Mouse (Mus musculus) regulatory T cell (primary cell): Measurements from ENCODE around the gene Scn1a.

Experiments
- in situ Hi-C: fragments of 300-600 bp; cut with MboI, MseI; formaldehyde crosslinking; loops from one replicate; pipeline ENCODE4 v1.15.1; 2025; ENCODE audit warnings: high pct_unique_total_duplicates

Gene Scn1a

DNA sequence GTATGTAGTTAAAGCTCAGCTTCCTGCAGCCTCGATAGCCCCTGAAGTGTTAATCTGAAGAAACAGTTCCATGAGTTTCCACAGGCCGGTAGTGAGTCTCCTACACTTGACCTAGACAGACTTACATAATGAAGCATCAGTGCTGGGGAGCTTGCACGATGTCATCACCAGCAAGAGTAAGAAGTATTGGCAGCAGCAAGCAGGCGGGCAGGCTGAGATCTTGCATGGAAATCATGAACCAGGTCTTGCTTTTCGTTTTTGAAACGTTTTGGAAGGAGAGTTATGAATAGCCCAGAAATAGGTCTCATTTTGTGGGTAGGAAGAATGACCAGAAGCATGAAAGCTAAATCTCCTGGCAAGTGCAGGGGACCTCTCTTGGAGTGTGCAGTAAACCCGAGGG is at the start of gene Scn1a:
Gene Scn1a (minus strand): TSS at position 130 of the 400 bp plus-strand sequence.
- in situ Hi-C loops, result no loop called here

DNA sequence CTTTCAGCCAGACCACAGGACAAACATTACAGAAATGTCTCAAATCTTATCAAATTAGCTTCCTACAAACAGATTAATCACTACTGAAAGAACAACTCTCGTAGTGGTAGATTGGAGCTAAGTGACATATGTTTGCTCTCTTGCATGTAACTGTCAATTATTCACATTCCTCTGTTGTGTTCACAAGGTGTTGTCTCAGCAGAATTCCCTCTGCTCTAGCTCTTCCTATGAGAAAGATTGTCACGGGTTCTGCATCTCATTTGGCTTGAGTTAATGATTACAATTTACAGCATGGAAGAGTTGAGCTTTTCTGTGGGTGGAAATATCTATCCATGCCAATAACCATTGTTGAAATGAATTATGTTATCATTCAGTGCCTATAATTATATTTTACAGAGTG is 37.8 kb upstream of the Scn1a start:
- in situ Hi-C loops, result no loop called here

DNA sequence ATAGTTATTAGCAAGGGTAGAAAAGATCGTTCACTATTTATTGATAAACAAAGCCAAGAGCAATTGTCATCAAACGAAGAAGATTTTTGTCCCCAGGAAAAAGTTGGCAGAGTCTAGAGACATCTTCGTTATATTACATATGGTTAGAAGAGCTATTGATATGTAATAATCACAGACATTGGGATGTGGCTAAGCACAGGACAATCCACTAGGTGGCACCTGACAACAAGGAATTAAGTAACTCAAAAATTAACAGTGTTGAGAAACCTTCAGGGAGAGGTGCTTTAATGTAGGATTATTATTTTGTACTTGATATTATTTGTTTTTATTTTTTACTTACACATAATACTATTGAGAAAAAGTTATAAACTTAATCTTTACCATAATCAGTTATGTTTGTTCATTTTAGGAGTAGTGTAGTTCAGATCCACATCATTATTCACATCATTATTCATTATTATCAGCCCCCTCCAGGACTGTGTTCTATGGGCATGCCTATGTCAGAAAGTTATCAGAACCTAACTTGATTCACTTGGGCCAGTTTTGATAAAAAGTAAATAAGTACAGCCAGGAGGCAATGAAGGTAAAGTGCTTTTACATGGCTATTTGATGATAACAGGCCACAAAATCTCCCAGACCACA is 32.7 kb upstream of the Scn1a start:
- in situ Hi-C loops, result no loop called here

DNA sequence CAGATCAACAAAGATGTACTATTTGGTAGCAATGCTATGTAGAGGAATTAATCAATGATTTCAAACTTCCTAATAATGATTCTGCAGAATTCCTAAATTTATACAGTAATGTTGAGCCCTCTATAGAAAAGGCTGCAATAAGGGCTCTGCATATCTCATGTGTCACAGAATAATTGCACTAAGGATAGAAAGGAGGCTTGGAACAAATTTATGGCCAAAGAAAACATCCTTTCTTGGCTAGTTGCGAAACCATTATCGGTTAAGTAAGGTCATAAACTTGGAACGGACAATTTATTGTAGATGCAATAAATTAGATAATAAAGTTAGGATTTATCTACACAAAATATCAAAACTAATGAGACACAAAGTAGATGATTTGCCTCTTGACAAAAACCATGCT is 24.8 kb upstream of the Scn1a start:
- in situ Hi-C loops, result no loop called here

DNA sequence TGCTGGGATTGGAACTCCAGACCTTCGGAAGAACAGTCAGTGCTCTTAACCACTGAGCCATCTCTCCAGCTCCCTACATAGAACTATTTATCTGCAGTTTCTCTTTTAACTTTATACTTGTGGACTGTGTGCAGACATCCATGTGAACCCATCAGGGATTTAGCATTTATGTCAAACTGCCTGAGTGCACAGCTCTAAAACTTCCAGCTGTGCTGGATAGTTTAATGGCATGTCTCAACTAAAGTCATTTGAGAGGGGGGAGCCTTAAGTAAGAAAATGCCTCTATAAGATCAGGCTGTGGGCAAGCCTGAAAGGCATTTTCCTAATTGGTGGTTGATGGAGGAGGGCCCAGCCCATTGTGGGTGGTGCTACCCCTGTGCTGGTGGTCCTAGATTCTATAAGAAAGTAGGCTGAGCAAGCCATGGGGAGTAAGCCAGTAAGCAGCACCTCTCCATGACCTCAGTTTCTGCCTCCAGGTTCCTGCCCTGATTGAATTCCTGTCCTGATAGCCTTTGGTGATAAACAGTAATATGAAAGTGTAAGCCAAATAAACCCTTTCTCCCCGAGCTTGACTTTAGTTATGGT is 24.3 kb upstream of the Scn1a start:
- in situ Hi-C loops, result no loop called here

DNA sequence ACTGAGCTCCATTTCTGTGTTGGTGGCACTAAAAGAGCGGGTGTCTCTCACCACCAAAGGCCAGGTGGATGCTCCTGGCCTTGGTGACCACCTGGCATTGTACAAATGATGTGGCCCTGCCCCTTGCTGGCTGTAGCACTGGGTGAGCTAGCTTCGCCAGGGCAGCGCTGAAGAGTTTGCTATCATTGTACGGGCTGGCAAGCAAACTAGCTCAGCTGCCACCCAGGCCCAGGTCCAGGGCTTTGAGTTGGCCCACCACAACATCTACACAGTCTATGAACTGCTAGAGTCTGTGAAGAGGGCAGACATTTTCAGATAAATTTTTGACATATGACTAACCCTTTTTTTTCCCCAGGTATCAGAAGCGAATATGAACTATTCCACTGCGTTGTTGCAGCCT is 23.3 kb upstream of the Scn1a start:
- in situ Hi-C loops, result no loop called here

DNA sequence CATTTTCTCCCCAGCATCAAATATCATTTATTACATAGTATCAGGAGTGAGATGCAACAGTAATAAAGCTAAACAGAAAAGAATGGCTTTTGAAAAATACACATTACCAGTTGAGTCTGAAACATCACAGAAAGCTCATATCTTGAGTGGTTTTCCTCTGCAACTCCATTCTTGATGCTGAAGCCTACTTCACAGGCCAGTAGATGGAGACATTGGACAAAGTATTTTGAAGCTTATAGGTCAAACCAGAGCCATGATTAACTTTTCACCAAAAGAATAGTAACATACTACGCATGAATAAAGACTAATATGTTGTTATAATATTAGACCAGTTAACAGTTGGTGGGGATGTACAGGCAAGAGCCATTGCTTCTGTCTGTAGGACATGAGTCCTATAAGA is 21.8 kb upstream of the Scn1a start:
- in situ Hi-C loops, result no loop called here

DNA sequence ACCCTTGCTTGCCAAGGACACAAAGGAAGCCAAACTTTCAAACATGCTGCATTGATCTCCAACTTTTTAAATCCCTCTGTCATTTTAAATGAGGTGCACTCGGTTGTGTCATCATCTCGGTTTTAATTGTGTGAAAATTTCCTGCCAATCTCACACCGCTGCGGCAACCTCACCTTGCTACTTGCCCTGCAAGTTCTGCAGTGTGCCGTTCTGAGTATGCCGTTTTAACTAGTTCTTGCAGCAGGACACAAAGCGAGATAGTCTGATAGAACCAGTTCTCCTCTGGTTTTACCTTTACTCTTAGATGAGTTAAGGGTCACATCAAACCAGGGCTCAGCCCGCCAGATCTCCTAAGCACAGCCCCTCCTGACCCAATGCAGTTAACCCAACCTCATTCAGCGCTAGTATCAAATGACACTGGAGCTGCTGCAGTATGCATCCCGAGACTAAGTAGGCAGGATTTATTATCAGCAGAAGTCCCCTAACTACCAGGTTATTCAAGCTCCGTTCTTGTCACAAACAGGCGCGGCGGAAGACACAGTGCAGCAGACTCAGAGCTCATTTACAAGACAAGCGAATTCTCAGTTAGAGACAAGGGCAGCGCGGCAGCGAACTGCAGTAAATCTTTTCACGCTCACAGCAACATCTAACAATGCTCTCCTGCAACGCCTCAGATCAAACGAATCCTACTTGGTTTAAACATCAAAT is 722 bp downstream of the Scn1a start:
- in situ Hi-C loops, result no loop called here

DNA sequence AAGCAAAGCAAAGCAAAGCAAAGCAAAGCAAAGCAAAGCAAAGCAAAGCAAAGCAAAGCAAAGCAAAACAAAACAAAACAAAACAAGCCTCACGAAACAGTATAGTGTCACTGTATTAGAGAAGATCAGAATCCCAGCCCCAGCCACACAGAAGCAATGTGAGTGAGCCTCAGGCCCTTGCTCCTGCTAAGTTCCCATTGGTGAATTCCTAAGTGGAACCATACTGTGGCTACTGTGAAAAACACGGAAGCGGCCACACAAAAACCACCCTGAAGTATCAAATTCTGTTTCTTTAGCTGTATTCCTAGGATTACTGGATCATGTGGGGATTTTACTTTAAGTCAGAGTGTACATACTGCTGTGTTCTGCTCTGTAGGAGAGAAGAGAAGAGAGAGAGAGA is 4.4 kb downstream of the Scn1a start:
- in situ Hi-C loops, result no loop called here

DNA sequence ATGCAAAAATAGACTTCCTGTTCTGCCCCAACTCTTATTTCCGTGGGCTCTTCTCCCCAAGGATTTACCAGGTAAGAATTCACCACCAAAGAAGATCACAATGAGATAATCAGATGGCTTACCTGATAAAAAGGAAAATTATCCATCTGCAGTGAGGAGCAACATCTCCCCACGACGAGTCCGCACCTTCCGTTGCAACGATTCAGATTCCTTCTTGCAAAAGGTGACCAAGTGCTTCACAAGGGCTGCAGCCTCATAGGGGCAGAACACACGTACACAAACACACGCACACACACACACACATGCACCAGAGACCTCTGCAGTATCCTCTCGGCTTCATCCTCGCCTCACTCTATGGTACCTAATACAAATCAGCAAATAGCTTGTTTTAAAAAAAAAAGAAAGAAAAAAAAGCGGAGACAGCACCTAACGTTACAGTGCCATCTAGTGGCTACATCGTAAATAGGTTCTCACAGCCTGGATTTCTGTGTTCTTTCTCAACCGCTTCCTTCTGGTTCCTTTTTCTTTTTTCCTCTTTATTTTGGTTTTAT is 30.8 kb downstream of the Scn1a start:
- in situ Hi-C loops, result loop anchor here (5.0 to 25.0 kb wide), 2 partner anchors 618 to 773 kb away; no protein-coding TSS in a partner anchor

DNA sequence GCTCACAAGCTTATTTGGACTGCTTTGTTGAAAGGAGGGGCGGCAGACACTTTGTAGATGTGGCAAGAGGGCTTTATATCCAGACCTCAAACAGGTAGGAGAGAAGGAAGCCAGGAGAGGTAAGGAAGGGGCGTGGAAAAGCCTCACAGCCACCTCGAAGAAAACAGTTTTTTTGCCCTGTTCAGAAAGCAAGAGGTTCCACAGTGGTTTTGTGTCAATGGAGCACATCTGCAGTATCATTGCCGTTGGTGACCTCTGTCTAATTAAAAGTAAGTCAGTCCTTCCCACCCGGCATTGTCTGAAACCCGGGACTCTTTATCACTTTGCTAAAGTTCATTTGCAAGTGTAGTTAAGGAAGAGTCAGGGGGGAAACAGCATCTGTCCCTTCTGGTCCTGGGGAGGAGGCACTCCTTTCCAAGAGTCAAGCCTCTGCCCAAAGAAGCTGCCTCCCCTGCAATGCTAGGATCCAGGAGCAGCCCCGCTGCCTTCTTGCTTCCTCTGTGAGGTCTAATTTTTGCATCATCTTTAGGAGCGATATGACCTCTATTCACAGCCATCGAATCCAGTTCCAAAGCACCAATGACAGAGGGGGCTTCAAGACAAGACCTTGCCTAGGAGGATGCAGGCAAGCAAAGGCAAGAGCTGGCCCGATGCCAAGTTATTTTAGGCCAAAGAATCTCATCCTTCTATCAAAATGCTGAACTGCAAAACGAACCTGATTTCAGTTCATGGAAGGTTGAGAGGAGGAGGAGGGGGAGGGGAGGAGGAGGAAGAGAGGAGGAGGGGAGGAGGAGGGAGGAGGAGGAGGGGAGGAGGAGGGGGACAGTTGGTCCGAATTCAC is 31.5 kb downstream of the Scn1a start:
- in situ Hi-C loops, result loop anchor here (5.0 to 25.0 kb wide), 2 partner anchors 617 to 772 kb away; no protein-coding TSS in a partner anchor

DNA sequence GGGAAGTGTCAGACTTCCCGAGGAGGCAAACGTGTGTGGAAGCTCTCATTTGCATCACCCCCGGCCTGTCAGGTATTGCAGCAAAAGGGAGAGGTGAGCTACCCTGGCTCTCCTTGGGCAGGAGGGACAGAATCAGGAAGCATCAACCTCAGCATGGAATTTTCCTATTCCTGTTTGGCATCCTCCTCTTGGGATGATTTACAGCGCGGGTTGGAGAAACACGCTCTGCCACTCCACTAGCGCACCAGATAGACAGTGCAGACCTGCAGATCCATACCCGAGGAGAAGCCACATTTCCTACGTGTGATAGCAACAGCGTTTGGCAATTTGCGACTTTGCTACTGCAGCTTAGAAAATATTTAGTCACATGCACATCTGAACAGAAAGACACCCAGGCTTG is 32.2 kb downstream of the Scn1a start:
- in situ Hi-C loops, result loop anchor here (5.0 to 25.0 kb wide), 2 partner anchors 616 to 771 kb away; no protein-coding TSS in a partner anchor

DNA sequence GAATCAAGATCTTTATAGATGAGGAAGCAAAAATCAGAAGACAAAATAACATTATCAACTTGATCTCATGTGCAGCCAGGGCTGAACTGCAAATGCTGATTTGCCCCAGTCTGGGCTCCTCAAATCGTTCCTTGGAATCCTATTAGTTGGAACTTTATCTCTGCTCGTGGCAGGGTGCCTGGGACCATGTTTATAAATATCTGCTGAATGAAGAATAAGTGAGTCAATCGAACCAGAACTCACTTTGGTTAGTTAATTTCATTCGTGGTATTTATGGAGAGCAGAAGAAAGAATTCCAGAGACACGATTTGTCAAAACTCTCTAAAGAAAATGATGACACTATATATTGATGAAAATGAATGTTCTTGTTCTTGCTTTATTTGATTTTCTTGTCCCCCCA is 48.1 kb downstream of the Scn1a start:
- in situ Hi-C loops, result no loop called here

DNA sequence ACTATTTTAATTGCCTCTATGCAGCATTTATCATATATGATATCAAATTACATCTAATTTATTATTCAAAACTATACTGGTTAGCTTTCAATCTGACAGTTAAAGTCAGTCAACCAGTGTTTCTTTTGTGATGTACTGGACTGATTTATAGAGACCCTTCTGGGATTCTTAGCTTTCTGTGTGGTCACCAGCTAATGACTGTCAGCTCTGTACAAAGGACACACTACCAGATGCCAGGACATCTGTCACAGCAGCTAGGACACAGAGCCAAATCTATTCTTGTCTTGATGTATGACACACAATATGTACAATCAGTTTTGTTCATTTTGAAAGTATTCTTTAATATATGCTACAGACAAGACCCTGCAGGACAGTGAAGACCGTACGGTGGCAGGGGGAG is 72.7 kb downstream of the Scn1a start:
- in situ Hi-C loops, result no loop called here

DNA sequence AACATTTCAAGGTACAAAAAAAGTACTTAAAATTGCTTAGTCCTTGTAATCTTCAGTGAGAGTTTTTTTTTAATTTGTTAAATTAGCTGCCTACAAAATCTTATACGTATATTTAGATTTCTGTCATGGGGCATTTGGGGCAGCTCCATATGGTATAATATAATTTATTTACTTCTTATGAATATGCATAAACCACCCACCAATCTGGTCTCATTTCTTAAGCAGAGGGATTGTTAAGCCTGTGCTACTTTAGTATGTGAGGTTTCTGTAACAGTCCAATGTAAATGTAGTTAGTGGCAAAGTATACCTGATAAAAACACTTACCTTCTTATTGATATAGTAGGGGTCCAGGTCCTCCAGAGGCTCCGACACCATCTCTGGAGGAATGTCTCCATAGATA is 90.0 kb downstream of the Scn1a start:
- in situ Hi-C loops, result no loop called here

DNA sequence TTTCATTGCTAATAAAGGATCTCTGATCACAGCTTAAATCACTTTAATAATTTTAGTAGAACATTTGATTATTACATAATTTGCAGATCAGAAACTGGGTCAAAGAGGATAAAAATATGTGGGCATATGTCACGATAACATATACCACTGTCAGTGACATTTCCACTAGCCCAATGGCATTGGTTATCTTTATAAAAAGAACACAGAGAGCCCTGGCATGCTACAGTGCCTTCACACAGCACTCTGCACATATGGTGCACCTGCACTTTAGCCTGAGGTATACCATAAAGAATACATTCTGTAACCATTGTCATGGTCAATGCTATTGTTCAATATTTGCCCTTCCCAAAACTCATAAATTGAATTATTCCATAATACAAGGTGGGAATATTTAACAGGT is 94.0 kb downstream of the Scn1a start:
- in situ Hi-C loops, result no loop called here

DNA sequence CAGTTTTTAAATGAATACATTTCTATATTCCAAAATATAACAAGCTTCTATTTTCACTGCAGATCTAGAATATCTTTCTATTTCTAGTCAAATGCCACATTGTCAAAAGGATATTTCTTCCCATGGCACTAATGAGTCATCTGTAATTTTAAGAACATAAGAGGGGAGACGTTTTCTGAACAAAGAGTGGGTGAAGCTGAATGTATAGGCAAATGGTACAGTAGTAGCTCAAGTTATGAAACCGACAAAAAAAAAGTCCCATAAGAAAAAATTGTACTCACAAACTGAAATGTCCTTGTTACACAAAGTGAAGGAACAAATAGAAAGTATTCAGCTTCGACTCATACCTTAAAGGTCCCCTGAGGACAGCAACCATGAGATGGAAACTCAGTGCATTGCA is 94.5 kb downstream of the Scn1a start:
- in situ Hi-C loops, result no loop called here

DNA sequence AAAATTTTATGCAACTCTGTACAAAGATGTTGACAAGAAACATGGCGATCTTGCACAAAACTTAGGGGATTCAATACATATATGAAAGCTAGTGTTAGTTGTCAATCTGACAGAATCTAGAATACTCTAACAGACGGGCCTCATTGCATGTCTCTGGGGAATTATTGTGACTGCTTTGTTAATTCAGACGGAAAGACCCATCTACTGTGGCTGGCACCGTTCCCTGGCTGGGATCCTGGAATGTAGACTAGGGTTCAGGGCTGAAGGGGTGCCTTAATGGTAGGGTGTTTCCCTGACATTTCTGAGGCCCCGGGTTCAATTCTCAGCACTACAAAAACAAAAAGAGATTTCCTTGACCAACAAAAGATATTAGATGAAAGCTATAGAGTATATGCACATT is 103.2 kb downstream of the Scn1a start:
- in situ Hi-C loops, result no loop called here

DNA sequence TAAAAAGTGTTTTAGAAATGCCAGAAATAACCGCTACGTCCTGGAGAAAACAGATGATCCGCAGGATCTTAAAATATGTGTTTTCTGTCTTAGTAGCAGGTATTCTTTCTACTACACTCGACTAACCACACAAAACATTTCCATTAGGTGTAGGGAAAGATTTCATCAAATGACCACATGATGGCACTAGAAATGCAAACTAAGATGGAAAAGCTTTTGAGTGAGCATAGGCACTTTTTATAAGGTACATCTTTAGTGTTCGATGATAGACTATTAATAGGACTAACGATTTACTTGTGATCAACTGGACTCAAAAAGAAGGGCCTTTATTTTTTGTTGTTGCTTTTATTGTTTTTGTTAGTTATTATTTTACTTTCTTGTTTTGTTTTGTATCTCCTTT is 104.2 kb downstream of the Scn1a start:
- in situ Hi-C loops, result no loop called here

DNA sequence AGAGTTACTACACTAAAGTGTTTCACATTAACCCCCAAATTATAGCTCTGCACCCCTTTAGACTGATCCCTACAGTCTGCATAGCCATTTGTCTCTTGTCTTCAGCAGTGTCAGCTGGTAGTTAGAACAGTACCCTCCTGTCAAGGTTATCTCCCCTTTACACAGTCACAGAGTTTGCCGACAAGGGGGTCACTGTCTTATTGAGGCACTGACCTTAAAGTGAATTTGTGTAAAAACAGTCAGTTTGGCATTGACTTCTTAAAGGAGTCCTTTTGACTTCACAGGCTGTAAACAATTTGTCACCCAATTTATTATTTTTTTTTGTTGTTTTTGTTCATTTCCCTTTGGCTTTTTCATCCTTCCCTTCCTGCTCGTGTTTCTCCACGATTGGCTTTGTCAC is 168.1 kb downstream of the Scn1a start:
- in situ Hi-C loops, result no loop called here

DNA sequence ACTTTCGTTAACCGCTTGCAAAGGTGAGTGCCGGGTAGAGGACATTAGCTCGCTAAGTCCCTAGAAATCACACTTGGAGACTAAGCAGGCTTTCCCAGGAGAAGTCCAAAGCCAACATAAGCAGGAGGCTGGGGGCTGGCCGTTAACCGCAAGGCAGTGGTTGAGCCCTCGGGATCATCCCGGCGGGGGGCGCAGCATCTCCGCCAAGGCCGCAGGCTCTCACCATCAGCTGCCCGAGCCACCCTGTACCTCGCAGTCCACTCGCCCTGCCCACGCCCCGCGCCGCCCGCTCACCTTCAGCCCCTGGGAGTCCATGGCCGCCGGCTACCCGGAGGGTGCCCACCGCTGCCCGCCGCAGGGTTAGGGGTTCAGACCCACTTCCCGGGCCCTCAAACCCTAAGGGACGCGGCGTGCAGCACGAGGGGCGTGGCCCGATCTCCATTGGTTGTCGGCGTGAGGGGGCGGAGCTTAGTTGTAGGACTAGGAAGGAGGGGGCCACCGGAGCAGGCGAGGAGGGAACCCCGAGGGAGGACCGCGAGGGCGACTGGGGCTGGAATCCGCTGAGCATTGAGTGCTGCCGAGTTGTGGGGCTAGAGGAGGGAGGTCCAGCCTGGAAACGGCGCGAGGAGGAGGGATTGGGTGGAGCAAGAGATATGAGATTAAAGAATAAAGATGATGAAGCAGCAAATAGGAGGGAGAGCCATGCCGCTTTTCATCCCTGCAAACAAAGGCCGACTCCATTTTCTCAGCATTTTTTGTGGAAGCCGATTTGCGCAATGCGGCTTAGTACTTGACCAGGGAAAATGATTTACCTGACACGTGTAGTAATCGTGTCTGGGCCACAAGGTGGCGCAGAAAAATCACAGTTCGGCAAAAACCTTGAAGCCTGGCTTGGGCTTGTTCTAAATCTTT is 184.2 kb downstream of the Scn1a start, which contains the start of gene Ttc21b:
Gene Ttc21b (minus strand): TSS at position 398 of the 912 bp plus-strand sequence.
- in situ Hi-C loops, result loop anchor here (5.0 kb wide), 1 partner anchor 161 kb away; no protein-coding TSS in a partner anchor
